Mouse (Mus musculus) lung, adult 18-20 months (tissue): ENCODE measurements around the gene Mrpl55.
A peak's percentile ranks its signal among the peaks of the same experiment; 100 is the strongest.

Experiments used
- DNase-seq, 2 experiments: peaks; one replicate each; pipeline ENCODE4 v3.0.0; 2022; ENCODE audit warnings: mixed read lengths in 2 of 2

Mrpl55 gene

DNA sequence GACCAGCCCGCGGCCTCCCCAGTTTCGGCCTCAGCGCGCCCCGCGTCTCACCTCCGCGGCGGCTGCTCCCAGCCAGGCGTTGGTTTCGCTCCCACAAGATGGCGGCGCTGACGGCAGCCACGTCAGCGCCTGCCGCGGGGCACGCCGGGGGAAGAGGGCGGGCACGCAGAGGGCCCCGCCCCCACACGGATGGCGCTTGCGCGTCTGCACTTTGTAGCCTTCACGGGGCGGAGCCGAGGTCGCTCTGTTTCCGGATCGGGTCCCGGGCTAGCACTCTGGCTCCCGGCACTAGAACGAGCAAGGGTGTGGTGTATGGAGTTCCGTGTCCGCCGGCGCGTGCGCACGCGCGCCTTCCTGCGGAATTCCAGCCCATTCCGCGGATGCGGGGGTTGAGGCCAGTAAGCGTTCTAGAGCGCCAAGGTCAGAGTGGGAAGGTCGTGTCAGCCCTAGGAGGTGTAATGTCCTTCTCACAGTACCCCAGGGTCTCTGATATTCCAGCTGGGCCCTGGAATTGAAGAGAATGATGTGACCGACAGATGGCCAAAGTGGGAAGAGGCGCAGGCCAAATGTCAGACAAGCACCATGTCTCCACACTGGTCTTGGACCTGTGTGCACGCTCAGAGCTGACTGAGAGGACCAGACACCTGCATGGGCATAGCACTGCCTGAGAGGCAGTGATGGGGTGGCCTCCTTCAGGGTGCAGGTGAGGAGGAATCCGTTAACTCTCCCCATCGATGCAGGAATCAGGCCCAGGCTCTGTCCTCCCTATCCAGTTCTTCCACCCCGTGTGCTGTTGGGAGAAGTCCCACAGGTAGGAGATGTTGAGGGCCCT is 26.1 kb downstream of the Mrpl55 start, which contains the start of gene Arf1:
Gene Arf1, minus strand, starts transcription at position 149 of the 832 bp plus-strand sequence.
- peak; percentile 96 for DNase-seq

GRCm38 (mm10) chr11:59230144-59230760 is 28.0 kb downstream of the Mrpl55 start:
- peak; percentile 74 to 80 for DNase-seq

DNA sequence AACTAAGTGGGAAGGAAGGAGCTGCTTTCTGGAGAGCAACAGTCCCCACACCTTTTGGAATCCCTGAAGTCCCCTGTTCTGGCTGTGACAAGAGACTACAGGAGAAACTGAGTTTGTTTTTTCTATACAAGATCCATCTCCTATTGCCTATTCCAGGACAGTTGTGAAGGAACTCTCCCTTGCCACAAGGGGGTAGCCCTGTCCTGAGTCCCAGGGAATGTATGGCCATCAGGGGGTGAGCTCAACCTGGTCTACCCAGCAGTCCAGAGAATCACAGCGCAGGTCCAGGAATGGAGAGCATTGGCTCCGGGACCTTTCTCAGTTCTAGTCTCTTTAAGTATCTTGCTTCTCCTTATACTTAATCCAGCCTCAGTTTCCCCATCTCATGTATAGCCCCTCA is 30.5 kb downstream of the Mrpl55 start:
- DNase-seq, result no peak

DNA sequence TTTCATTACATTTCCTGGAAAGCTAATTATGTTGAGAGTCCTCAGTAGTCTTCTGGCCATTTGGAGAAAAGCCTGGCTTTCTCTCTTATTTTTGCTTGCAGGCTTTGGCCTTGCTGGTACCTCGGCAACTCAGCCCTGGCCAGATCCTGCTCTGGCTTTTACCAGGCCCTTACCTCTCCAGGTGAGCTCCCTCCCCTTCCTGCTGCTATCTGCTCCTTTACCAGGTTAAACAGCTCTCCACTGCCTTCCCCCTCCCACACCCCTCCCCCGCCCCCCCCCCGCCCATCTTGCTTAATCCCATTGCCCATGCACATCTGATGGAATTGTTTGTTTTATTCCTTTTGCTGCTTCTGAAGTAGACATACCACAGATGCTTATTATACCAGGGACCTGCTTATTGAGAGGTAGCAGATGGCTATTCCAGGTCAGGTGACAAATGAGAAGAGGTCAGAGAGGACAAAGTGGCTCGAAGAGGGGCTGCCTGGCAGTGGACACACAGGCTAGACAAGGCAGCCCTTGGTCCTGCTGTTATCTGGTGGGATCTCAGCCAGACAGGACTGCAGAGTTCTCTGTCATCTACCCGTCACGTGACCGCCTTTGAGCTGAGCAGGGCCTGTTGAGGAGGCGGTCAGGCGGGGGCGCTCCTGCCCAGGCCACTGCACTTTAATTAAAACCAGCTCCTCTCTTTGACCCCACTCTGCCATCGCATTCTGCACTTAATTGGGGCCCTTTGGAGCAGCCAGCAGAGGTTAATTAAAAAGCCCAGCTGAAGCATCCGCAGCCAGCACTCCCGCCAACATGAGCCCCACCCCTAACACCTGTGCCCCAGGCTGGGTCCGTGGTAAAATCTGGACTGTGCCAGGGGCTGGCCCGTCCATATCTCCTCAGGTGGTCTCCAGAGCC is 36.5 kb downstream of the Mrpl55 start:
- DNase-seq, result peak; percentile 90 to 93

- no peak for DNase-seq
These were observed 37.1 kb downstream of the Mrpl55 start for GRCm38 (mm10) chr11:59239428-59239785.

DNA sequence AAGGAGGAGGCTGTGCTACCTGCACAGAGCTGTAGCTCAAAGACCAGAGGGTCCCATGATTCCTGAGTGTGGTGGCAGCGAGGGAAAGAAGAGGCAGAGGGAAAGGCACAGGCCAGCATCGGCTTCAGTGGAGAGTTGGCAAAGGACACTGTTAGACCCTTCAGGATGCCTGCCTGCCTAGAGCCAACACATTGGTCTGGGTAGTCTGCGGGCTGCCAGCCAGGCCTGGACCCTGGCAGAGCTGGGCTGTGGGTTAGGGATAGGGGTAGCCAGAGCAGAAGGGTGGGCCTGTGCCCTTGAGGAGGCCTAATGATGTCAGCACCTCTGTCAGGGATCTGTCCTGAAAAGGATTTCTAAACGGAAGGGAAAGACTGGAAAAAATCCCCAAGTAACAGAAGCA is 37.5 kb downstream of the Mrpl55 start:
- DNase-seq, result no peak

GRCm38 (mm10) chr11:59241841-59242240 is 39.6 kb downstream of the Mrpl55 start:
- no peak for DNase-seq

DNA sequence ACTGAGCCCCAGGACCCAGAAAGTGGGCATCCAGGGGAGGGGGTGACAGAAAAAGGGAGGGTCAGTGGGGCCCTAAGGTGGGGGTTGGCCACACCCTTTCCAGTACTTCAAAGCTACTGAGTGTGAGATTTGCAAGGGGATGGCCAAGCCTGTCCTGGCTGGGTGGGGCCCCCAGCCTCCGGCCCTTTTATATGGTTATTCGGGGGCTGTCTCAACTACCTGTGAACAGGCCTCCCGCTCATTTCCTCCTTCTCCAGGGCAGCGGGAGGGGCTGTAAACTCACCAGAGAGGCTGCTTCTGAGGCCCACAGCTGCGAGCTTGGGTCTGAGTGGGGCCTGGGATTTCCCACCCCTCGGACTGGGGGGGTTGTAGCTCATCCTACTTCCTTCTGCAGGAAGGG is 41.6 kb downstream of the Mrpl55 start:
- DNase-seq, result no peak

DNA sequence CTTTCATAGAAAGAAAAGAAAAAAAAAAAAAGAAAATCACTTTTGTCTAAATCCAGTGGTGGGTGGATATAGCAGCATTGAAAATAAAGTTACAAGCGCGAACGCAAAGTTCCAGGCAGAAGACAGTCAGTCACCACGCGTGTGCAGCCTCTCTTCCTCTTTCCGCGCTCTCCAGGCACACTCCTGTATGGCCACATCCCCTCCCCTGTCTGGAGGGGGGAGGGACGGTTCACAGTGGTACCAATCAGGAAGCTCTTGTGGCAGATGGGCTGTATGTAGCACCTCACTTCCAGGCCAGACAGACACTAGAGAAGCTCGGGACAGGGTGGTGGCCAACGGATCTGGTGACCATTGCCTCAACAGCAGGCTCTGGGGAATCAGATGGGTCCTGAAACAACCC is 45.8 kb downstream of the Mrpl55 start:
- no peak for DNase-seq
